Mouse (Mus musculus) gastrocnemius, postnatal 14 days (tissue): ENCODE results near the gene Naa80. TPM values are rescaled to one million over a fixed set of nuclear protein-coding genes. Genes with fewer than 3 reads are reported as not detected.
A peak's percentile ranks its signal among the peaks of the same experiment; 100 is the strongest.

ENCODE experiments used
- DNase-seq: peaks from one replicate; pipeline ENCODE4 v3.0.0; 2021; ENCODE audit warnings: mixed read lengths
- intact Hi-C: fragments of 180-260 bp; cut with DNase I; formaldehyde crosslinking; loops from one replicate; pipeline ENCODE4 v1.15.1; 2025; ENCODE audit warnings: low total_unique reads
- long read RNA-seq, 2 experiments: library from polyadenylated mRNA; stranded (forward); transcript quantifications; one replicate each; pipeline ENCODE4 v2.0.0; 2021
- total RNA-seq, 2 experiments: library from RNA; stranded (reverse); gene quantifications; 2 replicates each; pipeline ENCODE4 v1.2.3; 2021

Gene Naa80
- total RNA-seq, result 10 to 100 TPM; 12.0 TPM
- long read RNA-seq, experiment 1, partial matches to known transcripts, result 0 of 7 reads
- long read RNA-seq, experiment 1, other reads (novel, unspliced or antisense), result 3 of 7 reads
- long read RNA-seq, experiment 2, transcript Naa80-201 (2 exons, 2,053 nt), result major isoform, 12 of 14 reads
- long read RNA-seq, experiment 2, partial matches to known transcripts, result 2 of 14 reads
- long read RNA-seq, experiment 2, other reads (novel, unspliced or antisense), result 0 of 14 reads

DNA sequence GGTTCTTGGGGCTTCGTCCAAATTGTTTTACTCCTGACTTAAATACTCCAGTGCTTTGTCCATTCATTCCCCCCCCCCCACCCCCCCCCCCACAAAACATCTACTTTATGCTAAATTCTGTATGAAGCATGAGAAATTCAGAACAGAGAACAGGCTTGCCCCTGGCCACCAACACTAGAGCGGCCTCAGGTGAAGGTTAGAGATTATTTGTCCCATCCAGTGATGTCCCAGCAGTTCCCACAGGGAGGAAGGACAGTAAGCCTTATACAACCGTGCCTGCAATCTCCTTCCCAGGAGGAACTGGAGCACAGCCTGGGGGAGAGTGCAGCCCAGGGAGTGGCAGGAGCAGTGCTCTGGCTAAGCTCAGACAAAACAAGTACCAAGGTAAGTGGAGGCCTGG, at the start of gene Naa80:
Gene Naa80, plus strand, starts transcription at position 301 of the 400 bp plus-strand sequence.
- no peak for DNase-seq
- intact Hi-C loops, result no loop called here

DNA sequence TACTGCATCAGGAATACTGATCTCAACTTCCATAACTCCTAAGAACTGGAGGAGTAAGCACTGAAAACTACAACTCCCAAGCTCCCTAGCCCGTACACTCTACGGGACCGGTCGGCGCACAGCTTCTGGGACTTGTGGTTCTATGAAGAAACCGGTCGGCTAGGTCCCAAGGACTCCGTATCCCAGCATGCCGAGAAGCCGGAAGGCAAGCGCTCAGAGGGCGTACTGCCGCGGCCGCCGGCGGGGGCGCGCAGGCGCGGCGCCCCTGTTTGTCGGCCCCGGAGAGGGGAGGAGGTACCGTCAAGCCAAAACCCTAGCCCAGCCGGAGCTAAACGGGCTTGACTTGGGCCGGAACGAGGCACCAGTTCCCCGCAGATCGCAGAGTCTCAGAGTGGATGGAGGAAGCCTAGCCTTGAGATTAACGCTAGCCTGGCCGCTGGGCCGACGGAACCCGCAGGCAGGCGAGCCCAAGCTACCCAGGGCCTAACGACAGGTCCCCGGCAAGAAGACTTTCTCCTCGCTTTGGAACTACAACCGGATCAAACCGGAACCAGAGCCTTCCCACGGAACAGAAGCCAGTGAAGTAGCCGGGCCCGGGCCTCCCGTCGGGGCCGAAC, 44.8 kb upstream of the Naa80 start, which contains the start of gene Tmem115:
Gene Tmem115, plus strand, starts transcription at position 155 of the 617 bp plus-strand sequence.
- intact Hi-C loops, result no loop called here
- peak; percentile 93 for DNase-seq

- peak; percentile 64 for DNase-seq
- intact Hi-C loops, result no loop called here
These were observed 44.1 kb upstream of the Naa80 start for GRCm38 (mm10) chr9:107534408-107535202.

GRCm38 (mm10) chr9:107538231-107538630, 40.5 kb upstream of the Naa80 start:
- intact Hi-C loops, result no loop called here
- DNase-seq, result no peak

- DNase-seq, result no peak
- intact Hi-C loops, result no loop called here
These were observed 40.0 kb upstream of the Naa80 start for GRCm38 (mm10) chr9:107538711-107539110.

GRCm38 (mm10) chr9:107539940-107540339, 38.7 kb upstream of the Naa80 start:
- intact Hi-C loops, result no loop called here
- DNase-seq, result no peak

GRCm38 (mm10) chr9:107540420-107540819, 38.3 kb upstream of the Naa80 start:
- DNase-seq, result no peak
- intact Hi-C loops, result no loop called here

- DNase-seq, result no peak
- intact Hi-C loops, result no loop called here
These were observed 37.7 kb upstream of the Naa80 start for GRCm38 (mm10) chr9:107541005-107541404.

GRCm38 (mm10) chr9:107541474-107542351, 37.0 kb upstream of the Naa80 start, which contains the start of the genes Cyb561d2 and Nprl2:
Cyb561d2 (minus strand) TSS chr9:107542193.
Nprl2 (plus strand) TSS chr9:107542226.
- intact Hi-C loops, result no loop called here
- DNase-seq, result peak; percentile 93

- DNase-seq, result no peak
- intact Hi-C loops, result no loop called here
These were observed 36.4 kb upstream of the Naa80 start for GRCm38 (mm10) chr9:107542352-107542686.

DNA sequence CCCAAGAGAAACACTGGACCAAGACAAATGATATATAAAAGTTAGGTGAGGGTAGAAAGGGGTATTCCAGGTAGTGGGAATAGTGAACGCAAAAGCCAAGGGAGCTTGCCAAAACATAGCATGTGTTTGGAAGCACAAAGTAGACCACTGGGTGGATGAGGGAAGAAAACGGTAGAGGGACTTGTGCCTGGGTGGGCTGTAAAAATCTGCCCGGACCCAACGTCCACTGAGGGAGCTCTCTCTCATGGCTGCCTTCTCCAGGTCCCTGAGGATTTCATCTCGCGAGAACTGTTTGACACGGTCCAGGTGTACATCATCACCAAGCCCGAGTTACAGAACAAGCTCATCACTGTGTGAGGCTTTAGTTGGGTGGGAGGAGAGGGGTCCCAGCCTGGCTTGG, 36.0 kb upstream of the Naa80 start:
- intact Hi-C loops, result no loop called here
- no peak for DNase-seq

DNA sequence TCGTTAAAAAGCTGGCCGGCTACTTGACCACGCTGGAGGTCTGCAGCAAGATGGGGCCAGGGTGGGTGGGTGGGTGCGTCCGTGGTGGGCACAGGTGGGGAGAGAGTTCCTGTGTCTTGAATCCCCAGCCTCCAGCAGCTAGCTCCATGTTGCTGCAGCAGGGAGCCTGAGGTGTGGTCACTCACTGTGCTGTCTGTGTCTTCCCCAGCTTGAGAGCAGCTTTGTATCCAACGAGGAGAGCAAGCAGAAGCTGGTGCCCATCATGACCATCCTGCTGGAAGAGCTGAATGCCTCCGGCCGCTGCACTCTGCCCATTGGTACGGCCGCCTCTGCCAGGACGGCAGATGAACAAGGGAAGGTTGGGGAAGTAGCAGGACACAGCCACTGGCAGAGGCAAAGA, 35.4 kb upstream of the Naa80 start:
- intact Hi-C loops, result no loop called here
- no peak for DNase-seq

GRCm38 (mm10) chr9:107544196-107544700, 34.4 kb upstream of the Naa80 start:
- DNase-seq, result no peak
- intact Hi-C loops, result no loop called here

DNA sequence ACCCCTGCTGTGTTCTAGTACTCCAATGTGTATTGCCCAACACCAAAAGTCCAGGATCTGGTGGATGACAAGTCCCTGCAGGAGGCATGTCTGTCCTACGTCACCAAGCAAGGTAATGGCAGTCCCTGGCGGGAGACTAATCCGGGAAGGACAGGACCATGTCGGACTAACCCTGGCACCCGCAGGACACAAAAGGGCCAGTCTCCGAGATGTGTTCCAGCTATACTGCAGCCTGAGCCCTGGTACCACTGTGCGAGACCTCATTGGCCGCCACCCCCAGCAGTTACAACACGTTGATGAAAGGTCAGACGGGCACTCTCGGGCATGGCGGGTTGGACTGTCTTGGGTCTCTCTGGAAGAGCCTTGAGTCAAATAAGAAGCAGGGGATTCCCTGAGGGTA, 34.0 kb upstream of the Naa80 start:
- intact Hi-C loops, result no loop called here
- no peak for DNase-seq

- intact Hi-C loops, result no loop called here
- DNase-seq, result no peak
These were observed 33.5 kb upstream of the Naa80 start for GRCm38 (mm10) chr9:107545199-107545598.

GRCm38 (mm10) chr9:107545602-107546001, 33.1 kb upstream of the Naa80 start:
- intact Hi-C loops, result no loop called here
- peak; percentile 71 for DNase-seq

DNA sequence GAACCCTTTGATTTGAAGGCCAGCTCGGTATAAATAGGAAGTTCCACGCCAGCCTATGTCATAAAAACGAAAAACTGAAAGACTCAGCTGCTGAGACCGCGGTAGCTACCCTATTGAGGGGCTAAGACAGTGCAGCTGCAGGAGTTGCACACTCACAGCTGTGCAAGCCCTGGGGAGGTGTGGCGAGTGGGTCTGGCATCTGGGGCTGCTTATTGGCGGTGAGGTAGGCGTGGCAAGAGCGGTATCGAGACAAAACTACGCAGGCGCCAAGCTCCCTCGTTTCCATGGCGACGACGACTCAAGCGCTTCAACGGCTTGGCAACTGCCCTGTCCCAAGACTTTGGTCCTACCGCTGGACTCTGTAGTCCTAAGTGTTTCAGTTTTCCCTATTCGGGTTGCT, 31.7 kb upstream of the Naa80 start, which contains the start of gene Zmynd10:
Gene Zmynd10, plus strand, starts transcription at position 273 of the 400 bp plus-strand sequence.
- peak; percentile 89 for DNase-seq
- intact Hi-C loops, result no loop called here

GRCm38 (mm10) chr9:107547957-107548356, 30.7 kb upstream of the Naa80 start:
- DNase-seq, result no peak
- intact Hi-C loops, result no loop called here

GRCm38 (mm10) chr9:107548820-107549219, 29.9 kb upstream of the Naa80 start:
- no peak for DNase-seq

More at GRCm38 (mm10) chr9:107548820-107549219, 29.9 kb upstream of the Naa80 start:
- intact Hi-C loops, result no loop called here
